Mouse (Mus musculus) liver, embryonic 11.5 days (tissue): ENCODE data around the gene Sytl3. TPM values are rescaled to one million over a fixed set of nuclear protein-coding genes. Genes with fewer than 3 reads are reported as not detected.
"Not testable (repeated sequence)": the region's sequence is repeated elsewhere in the genome, so short reads cannot be mapped to it uniquely, and the experiment has no call there.

Source experiments
- ATAC-seq: fragments of 200-750 bp; cut with Nextera tagmentation; replicated peaks from 2 replicates; pipeline ENCODE4 v1.8.0; 2017; ENCODE audit warnings: moderate number of reproducible peaks, mild to moderate bottlenecking, moderate TSS enrichment, moderate library complexity; ENCODE audit not compliant: low FRiP score
- DNase-seq: peaks from one replicate; pipeline ENCODE4 v3.0.0-alpha.2; 2017; ENCODE audit warnings: low spot score
- H3K27ac ChIP-seq: fragments of 300-500 bp; sonication (generic); 2 replicates; pipeline ENCODE4 v1.5.1; 2014; ENCODE audit warnings: mild to moderate bottlenecking, low read depth, low read length, control low read depth
- H3K27me3 ChIP-seq: fragments of 300-500 bp; sonication (generic); replicated peaks from 2 replicates; pipeline ENCODE4 v1.6.1; 2014; ENCODE audit warnings: low read length, mixed read lengths; ENCODE audit not compliant: control insufficient read depth, insufficient read depth
- H3K36me3 ChIP-seq: fragments of 300-500 bp; sonication (generic); 2 replicates; pipeline ENCODE4 v1.6.1; 2014; ENCODE audit warnings: mild to moderate bottlenecking, low read length, moderate library complexity, mixed read lengths; ENCODE audit not compliant: control insufficient read depth, insufficient read depth
- H3K4me1 ChIP-seq: fragments of 300-500 bp; sonication (generic); replicated peaks from 2 replicates; pipeline ENCODE4 v1.6.1; 2014; ENCODE audit warnings: low read length, mixed read lengths; ENCODE audit not compliant: control insufficient read depth, insufficient read depth
- H3K4me2 ChIP-seq: fragments of 300-500 bp; sonication (generic); 2 replicates; pipeline ENCODE4 v1.6.1; 2014; ENCODE audit warnings: mild to moderate bottlenecking, control low read depth, moderate library complexity
- H3K4me3 ChIP-seq: fragments of 300-500 bp; sonication (generic); 2 replicates; pipeline ENCODE4 v1.5.1; 2014; ENCODE audit warnings: low read depth, low read length, control low read depth
- H3K9ac ChIP-seq: fragments of 300-500 bp; sonication (generic); 2 replicates; pipeline ENCODE4 v1.6.1; 2014; ENCODE audit warnings: low read depth, low read length, control low read depth
- H3K9me3 ChIP-seq: fragments of 300-500 bp; sonication (generic); 2 replicates; pipeline ENCODE4 v1.6.1; 2016; ENCODE audit warnings: low read length, inconsistent platforms, mixed read lengths; ENCODE audit not compliant: control insufficient read depth
- WGBS: fragments of 180-500 bp; shearing (Covaris S2); extraction: QIAGEN DNeasy Blood & Tissue Kit; methylation state at CpG from one replicate; pipeline ENCODE4 v1.1.7; 2014; 5-methylcytosine and 5-hydroxymethylcytosine counted together
- polyA plus RNA-seq: library from polyadenylated mRNA; unstranded; fragments of >200 nt; fragmentation: Nextera tagmentation; extraction: Ambion mirVana; gene quantifications from 2 replicates; pipeline ENCODE4 v1.2.1, GENCODE M21; 2014

The Sytl3 gene
- polyA plus RNA-seq, 1 experiment from 2014 or later = not detected

GRCm38 (mm10) chr17:6655087-6655511 is 3.8 kb upstream of the Sytl3 start:
- peak overlapping the region; percentile 68 for H3K9ac ChIP-seq
- not testable (repeated sequence) for H3K27me3 ChIP-seq, H3K36me3 ChIP-seq, H3K9me3 ChIP-seq, H3K4me1 ChIP-seq
- peak overlapping the region; percentile 43 for H3K27ac ChIP-seq
- H3K4me3 ChIP-seq = peak overlapping the region; percentile 63
- DNase-seq (peak; percentile 75), ATAC-seq (peak; percentile 73)
- peak overlapping the region; percentile 65 for H3K4me2 ChIP-seq
- WGBS = under 1% methylated on average over 33 of the region's 36 CpGs

- DNase-seq (peak; percentile 34), ATAC-seq (peak; percentile 97)
- H3K36me3 ChIP-seq, H3K4me1 ChIP-seq, H3K27me3 ChIP-seq, H3K9me3 ChIP-seq: not testable (repeated sequence)
- Histone ChIP-seq H3K27ac (peak within 1 kb of the TSS; percentile 43), H3K4me2 (peak within 1 kb of the TSS; percentile 65), H3K9ac (peak within 1 kb of the TSS; percentile 68), H3K4me3 (peak within 1 kb of the TSS; percentile 63)
- WGBS = 4% methylated on average over 19 of the region's 33 CpGs
Measured at GRCm38 (mm10) chr17:6655567-6656281, 3.2 kb upstream of the Sytl3 start, which contains the start of gene Dynlt1f. TSS of gene Dynlt1f (minus strand) at chr17:6655900.

GRCm38 (mm10) chr17:6656471-6656870 is 2.4 kb upstream of the Sytl3 start:
- not testable (repeated sequence) for H3K4me1 ChIP-seq, H3K27ac ChIP-seq, H3K36me3 ChIP-seq, ATAC-seq, H3K4me2 ChIP-seq, H3K4me3 ChIP-seq, H3K27me3 ChIP-seq, DNase-seq, H3K9me3 ChIP-seq, H3K9ac ChIP-seq
- 94% methylated on average over 1 of the region's 3 CpGs for WGBS

GRCm38 (mm10) chr17:6660589-6660988 is 1.7 kb downstream of the Sytl3 start:
- WGBS = 48% methylated on average over 6 of the region's 6 CpGs
- not testable (repeated sequence) for H3K4me3 ChIP-seq, DNase-seq

GRCm38 (mm10) chr17:6661093-6661816 is 2.4 kb downstream of the Sytl3 start:
- H3K36me3 ChIP-seq, H3K27me3 ChIP-seq, H3K4me2 ChIP-seq, ATAC-seq, H3K9ac ChIP-seq, H3K9me3 ChIP-seq, DNase-seq, H3K27ac ChIP-seq, H3K4me3 ChIP-seq, H3K4me1 ChIP-seq: not testable (repeated sequence)
- 45% methylated on average over 8 of the region's 11 CpGs for WGBS

More at GRCm38 (mm10) chr17:6660589-6660988, 1.7 kb downstream of the Sytl3 start:
- not testable (repeated sequence) for H3K4me2 ChIP-seq, H3K27me3 ChIP-seq, H3K4me1 ChIP-seq, H3K9ac ChIP-seq, H3K36me3 ChIP-seq, ATAC-seq, H3K27ac ChIP-seq, H3K9me3 ChIP-seq

- H3K4me2 ChIP-seq, H3K9ac ChIP-seq, H3K4me1 ChIP-seq, ATAC-seq, H3K36me3 ChIP-seq, H3K9me3 ChIP-seq, H3K27me3 ChIP-seq, DNase-seq, H3K4me3 ChIP-seq, H3K27ac ChIP-seq: not testable (repeated sequence)
- 55% methylated on average over 3 of the region's 3 CpGs for WGBS
Measured at GRCm38 (mm10) chr17:6662840-6663239, 3.9 kb downstream of the Sytl3 start.

- 82% methylated on average over 4 of the region's 5 CpGs for whole genome bisulfite sequencing
- DNase-seq = not testable (repeated sequence)
Measured at GRCm38 (mm10) chr17:6665389-6665788, 6.5 kb downstream of the Sytl3 start.

GRCm38 (mm10) chr17:6668522-6668921 is 9.6 kb downstream of the Sytl3 start:
- not testable (repeated sequence) for H3K36me3 ChIP-seq, H3K9me3 ChIP-seq, ATAC-seq, H3K4me3 ChIP-seq, H3K27me3 ChIP-seq, H3K4me2 ChIP-seq, DNase-seq, H3K4me1 ChIP-seq, H3K9ac ChIP-seq, H3K27ac ChIP-seq
- no CpG with 5 or more reads among the region's 6 CpGs for WGBS

More at GRCm38 (mm10) chr17:6665389-6665788, 6.5 kb downstream of the Sytl3 start:
- H3K9ac ChIP-seq, H3K4me3 ChIP-seq, ATAC-seq, H3K4me2 ChIP-seq, H3K27ac ChIP-seq, H3K36me3 ChIP-seq, H3K9me3 ChIP-seq, H3K4me1 ChIP-seq, H3K27me3 ChIP-seq: not testable (repeated sequence)
